Mouse (Mus musculus): ENCODE results near the gene Srsf11.

Gene Srsf11

DNA sequence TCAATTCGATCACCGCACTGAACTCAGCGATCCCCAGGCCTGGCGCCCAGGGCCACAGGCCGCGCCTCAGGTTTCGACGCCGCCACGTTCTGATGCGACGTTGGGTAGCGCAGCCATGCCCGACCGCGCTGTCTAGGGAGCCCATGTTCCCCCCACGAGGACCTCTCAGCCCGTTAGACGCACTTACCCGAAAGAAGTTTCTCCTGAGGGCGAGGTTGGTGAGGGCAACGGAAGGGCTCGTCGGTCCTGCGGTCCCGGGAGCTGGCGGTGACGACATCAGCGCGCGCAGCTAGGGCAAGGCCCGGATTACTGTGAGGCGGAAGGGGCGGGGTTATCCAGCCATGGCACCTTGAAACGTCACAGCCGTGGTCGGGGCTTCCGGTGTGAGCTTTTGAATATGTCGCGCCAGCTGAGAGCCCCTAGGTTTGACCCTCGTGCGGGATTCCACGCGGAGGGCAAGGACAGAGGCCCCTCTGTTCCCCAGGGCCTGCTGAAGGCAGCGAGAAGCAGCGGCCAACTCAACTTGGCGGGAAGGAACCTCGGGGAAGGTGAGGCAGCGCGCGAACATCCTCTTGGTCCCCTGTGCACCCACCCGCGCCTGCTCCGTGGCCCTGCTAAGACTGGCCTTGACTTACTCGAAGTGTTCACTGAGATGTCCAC, at the start of gene Srsf11, which contains the start of gene Lrrc40:
Gene Srsf11 (minus strand): TSS at position 311 of the 660 bp plus-strand sequence.
Gene Lrrc40 (plus strand): TSS at position 334 of the 660 bp plus-strand sequence.
- DNase-seq, result peak; percentile 96

DNA sequence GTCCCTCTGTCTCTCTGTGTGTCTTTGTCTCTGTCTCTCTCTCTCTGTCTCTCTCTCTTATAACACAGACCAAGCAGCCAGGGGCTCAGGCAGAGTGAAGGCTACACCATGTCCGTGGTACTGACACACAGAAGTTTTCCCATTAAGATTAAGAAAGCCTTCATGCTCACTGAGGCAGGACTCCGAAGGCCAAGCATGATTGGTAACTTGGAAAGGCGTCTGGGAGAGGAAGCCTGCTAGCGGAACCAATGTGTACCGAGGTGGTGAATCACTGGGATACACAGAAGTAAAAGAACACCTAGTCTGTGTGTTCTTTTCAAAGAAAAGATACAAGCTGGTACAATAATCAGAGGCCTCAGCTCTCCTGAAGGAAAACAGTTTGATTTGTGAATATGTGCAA, 41.4 kb upstream of the Srsf11 start:
- no peak for DNase-seq

GRCm38 (mm10) chr3:158077380-158077772, 40.9 kb upstream of the Srsf11 start:
- DNase-seq, result no peak

DNA sequence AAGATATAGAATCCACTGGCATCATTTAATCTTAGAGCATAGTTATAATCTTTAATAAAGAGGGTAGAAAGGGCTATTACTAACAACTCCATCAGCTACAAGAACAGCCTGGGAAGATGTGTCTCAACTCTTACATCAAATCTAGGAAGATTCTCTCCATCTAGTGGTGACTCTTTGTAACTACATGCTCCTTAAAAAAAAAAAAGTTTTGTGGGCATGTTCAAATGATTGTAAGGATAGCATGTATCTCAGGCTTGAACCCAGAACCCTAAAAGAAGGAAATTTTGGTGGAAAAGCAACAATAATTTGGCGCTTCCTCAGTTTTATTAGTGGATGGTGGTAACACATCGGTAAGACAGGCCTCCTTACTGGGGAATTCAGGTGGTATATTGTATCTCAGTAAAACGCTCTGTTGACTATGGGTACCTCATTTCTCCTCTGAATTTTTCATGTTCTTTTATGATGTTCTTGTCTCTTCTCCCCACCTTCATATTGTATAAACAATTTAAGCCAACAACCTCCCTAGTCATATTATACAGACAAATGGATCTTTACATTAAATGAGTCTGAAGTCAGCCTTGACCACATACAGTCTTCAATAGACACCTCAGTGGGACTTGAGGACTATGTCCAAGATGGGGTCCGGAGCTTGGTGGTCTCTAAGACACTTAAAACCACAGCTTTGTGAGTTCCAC, 40.4 kb upstream of the Srsf11 start:
- DNase-seq, result no peak

DNA sequence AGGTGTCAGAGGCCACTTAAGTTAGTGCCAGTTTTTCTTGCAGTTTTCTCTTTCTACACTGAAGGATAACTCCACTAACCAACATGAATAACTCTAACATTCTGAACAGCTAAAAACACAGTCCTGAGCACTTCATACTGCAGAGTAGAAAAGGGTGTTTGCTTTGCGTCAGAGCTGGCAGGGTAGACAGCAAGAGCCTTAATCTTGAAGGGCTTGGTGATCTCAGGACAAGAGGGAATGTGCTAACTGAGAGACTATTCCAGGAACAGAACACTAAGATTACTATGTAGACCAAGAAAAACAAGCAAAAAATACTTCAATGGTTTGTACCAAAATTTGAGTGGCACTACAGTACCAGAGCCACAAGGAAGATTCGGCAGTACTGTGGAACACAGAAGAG, 38.6 kb upstream of the Srsf11 start:
- peak; percentile 45 for DNase-seq

DNA sequence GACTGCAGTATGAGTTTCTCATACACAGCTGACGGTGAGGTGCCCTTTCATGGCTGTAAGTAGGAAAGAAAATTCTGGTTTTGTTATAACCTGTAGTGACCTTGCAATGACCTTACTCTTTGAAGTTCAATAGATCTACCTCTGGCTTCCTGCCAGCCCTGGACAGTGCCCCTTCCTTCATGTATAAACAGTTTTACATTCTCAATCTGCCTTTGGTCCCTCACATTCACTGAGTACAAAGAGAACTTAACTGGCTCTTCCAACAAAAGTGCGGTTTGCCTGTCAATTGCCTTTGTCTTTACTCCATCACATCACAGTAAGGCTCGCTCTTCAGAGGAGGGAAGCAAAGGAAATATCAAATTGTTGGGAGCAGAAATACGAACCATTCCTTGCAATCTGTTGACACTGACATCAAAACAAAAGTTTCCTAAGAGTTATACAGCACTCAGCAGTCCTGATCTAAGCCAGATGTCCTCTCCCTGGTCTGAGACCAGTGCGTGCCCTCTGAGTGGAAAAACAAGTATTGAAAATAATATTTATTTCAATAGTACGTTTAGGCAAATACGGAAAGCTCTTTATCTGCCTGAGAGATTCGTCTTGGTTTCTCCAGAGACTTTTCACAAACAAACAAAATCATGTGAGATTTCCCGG, 32.3 kb upstream of the Srsf11 start:
- no peak for DNase-seq

GRCm38 (mm10) chr3:158067916-158068315, 31.5 kb upstream of the Srsf11 start:
- DNase-seq, result no peak

DNA sequence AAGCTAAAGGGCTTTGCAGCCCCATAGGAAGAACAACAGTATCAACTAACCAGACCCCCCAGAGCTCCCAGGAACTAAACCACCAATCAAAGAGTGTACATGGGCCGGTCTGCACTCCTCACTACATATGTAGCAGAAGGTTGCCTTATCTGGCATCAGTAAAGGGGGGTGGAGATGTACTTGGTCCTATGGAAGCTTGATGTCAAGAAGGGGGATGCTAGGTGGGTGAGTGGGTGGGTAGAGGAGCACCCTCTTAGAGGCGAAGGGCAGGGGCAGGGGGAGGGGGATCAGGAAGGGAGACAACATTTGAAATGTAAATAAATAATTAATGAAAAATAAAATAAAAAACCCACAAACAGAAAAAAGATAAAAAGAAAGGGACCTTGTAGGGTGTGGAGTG, 28.8 kb upstream of the Srsf11 start:
- DNase-seq, result no peak

GRCm38 (mm10) chr3:158061811-158062523, 25.5 kb upstream of the Srsf11 start:
- no peak for DNase-seq

DNA sequence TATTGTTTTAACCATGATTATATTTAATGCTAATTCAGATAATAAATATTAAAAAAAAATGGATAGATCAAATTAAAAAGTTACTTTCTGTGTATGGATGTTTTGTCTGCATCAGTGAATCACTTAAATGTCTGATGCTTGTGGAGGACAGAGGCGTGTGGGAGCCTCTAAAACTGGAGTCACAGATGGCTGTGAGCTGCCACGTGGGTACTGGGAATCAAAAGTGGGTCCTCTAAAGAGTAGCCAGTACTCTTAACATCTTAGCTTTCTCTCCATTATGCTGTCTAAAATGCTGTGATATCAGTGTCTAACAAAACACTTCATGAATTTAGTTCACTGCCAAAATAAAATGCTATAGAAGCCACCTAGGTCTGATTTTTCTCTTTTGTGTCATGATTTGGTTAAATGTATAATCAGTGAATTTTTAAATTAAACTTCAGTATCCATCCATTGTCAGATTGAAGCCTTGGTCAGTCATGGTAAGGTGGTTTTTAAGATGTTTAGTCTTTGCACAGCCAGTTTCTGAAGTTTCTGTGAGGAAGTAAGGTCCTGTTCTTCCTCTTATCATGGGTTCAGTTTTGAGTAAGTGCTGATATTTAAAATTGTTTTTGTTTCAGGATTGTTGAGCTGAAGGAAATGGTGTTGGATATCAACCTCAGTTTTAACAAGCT, 24.3 kb upstream of the Srsf11 start:
- DNase-seq, result no peak

GRCm38 (mm10) chr3:158049508-158049907, 13.1 kb upstream of the Srsf11 start:
- DNase-seq, result no peak

- no peak for DNase-seq
These were observed 4.3 kb upstream of the Srsf11 start for GRCm38 (mm10) chr3:158040755-158041154.

DNA sequence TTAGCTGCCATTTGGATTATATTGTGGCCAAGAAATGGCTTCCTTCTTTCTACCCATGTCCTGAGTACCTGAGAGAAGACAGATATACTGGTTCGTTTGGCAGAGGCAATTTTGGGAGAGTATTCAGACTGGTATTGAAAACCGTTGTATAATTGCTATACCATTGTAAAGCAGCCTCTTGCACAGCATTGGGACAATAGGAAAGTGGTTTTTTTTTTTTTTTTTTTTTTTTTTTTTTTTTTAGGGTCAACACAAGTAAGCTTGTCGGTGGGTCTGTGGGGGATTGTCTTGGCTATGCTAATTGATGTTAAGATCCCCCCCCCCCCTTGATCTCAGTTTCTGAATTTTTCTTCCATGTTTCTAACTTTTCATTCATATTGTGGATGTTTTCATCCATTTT, 1.7 kb upstream of the Srsf11 start:
- DNase-seq, result no peak

- DNase-seq, result no peak
These were observed 573 bp downstream of the Srsf11 start for GRCm38 (mm10) chr3:158035866-158036265.

DNA sequence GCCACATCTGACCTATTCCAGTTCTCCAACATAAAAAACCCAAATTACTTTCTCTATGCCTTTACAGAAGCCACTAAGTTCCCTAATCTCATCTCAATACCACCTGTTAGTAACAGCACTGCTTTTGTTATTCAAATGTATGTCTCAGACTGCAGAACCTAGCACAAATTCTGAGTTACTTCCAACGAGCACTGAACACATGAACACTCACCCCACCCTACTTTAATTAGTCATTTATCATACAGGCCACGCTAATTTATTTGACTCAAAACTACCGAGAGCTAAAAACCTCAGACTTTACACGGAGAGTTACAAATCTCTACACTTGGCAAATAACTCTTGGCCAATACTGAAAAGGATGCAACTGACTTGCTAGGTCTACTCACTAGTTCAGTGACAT, 4.3 kb downstream of the Srsf11 start:
- DNase-seq, result no peak

DNA sequence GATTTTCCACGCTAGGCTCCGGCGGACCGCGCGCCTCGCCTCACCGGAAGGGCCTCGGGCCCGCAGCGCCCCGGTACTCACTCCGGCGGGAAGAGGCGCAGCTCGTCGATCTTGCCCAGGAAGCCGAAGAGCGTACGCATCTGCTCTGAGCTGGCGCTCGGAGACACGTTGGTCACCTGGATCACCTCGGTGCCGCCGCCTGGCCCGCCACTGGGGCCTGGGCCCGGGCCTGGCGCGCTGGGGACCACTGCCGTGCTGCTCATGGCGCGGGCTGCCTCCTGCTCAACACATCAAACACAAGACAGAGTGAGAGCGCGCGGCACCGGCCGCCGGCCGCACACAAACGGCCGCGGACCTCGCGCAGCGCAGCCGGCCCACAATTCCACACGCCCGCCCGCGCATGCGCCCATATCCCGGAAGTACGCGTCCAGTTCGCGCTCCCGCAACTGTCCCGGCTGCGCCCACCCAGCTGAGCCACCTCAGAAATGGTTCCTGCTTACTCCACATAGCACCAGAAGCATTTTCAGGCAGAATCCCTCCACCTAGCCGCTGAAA, 5.0 kb downstream of the Srsf11 start:
- peak; percentile 93 for DNase-seq

GRCm38 (mm10) chr3:158009762-158010320, 26.6 kb downstream of the Srsf11 start:
- DNase-seq, result no peak

DNA sequence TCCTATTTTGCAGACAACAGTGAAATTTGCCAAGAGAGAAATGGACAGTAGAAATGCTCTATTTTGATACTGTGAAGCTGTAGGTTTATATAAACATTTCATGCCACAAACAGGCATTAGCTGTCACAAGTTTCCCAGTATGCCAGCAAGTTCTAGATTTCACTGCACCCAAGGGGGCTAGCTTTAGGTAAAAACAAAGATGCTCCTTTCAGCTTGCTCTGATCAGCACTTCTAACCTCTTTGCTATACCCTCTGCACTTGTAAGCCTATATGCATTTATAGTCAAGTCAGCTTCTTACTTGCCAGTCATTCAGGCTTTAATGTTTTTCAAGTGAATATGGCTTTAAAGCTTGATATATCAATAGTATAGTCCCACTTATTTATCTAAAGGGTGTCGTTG, 27.8 kb downstream of the Srsf11 start:
- DNase-seq, result no peak

DNA sequence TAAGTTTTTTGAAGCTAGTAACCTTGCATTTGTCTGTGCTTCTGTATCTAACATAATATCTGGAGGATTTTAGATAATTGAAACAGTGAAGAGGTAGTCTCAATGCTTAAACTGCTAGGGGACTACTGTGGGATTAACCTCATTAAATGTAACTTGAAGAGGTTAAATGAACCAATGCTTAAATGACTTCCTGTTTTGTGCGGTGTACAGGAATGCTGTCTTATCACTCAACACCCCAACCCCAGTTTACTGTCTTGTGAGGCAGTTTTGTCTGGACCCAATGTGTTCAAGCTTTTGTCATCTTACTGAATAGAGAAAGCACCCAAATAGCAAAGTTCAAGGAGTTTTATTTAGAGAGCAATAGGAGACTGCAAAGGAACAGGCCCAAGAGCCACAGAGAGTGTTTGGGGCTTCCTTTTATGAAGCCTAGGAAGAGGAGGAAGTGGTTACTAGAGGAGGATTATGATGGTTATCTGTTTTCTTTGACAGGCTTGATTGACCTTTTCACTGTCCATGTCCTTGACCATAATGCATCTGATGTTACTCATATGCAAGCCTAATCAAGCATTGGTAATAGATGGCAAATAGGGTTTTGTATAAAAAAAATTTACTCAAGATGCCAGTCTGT, 37.6 kb downstream of the Srsf11 start:
- DNase-seq, result no peak

- no peak for DNase-seq
These were observed 40.7 kb downstream of the Srsf11 start for GRCm38 (mm10) chr3:157995726-157996125.

GRCm38 (mm10) chr3:157993322-157993721, 43.1 kb downstream of the Srsf11 start:
- DNase-seq, result no peak

DNA sequence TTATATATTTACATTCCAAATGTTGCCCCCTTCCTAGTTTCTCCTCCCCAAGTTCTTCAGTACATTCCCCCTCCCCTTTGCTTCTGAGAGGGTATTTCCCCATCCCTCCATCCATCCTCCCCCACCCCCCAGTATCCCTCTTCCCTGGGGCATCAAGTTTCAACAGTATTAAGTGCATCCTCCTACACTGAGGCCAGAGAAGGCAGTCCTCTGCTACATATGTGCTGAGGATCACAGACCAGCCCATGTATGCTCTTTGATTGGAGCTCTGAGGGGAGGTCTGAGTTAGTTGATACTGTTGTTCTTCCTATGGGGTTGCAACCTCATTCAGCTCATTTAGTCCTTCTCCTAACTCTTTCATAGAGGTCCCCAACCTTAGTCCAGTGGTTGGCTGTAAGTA, 56.8 kb downstream of the Srsf11 start:
- no peak for DNase-seq
